ENCODE assay signal across 27 mouse cellular contexts in the genomic region with DNA sequence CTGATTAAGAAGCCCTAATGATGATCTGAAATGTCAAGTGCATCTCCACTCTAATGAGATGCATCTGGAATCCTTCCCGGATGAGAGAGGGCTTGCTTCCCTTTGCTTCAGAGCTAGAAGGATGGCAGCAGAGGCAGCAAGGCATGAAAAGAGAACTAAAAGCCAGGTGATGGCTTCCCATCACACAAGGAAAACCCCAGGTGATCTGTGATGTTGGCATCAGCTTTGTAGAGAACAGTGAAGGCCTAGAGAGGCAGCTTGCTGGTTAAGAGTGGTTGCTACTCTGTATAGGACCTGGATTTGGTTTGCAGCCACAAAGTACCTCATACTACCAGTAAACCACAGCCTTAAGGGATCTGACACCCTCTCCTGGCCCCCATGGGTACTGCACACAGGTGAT.
DNase-seq lines count a peak whose midpoint lies in the region; ATAC-seq and TF ChIP-seq lines count a peak whose summit lies in the region.
"Had no signal": no experiment of that assay in that cellular context is flagged by ENCODE, and none has a peak within 500 bp of the region (broad histone marks: within the 10 kb centered on the region; RNA-seq: fewer than 3 reads in every experiment).

No protein-coding gene starts in this region.

- TF ChIP-seq POLR2A in brain, embryonic 14.5 days (IDR thresholded peaks at IDR 0.05; ENCODE audit: borderline replicate concordance, extremely low read depth, insufficient read depth, insufficient read length, poor library complexity, severe bottlenecking) = no peak

- peak; percentile 30; the same call in 1 of the 2 replicates for TF ChIP-seq CTCF in hindbrain, postnatal 0 days (IDR thresholded peaks at IDR 0.05; ENCODE audit: low read depth)
- 0 out of 2 replicates have a peak, but pooled peaks have one; percentile 3 for TF ChIP-seq CTCF in lung, embryonic 14.5 days (IDR thresholded peaks at IDR 0.05; ENCODE audit: low read depth)
- peak; percentile 23; the same call in 1 of the 2 replicates for TF ChIP-seq CTCF in brain, embryonic 14.5 days (IDR thresholded peaks at IDR 0.05; ENCODE audit: borderline replicate concordance, extremely low read depth, insufficient read depth, insufficient read length)

- no peak for ATAC-seq in hindbrain, postnatal 0 days
- ATAC-seq in hindbrain, embryonic 16.5 days = no peak
- ATAC-seq in lung, embryonic 14.5 days (ENCODE audit: insufficient read depth) = no peak
- ATAC-seq: CD4-positive, CD25-positive, alpha-beta regulatory T cell, adult 4 months; forebrain, embryonic 16.5 days; intestine, embryonic 16.5 days had no signal

- no peaks in the 10 kb centered on the region for H3K4me1 ChIP-seq in hindbrain, postnatal 0 days (ENCODE audit: insufficient read depth, low read length)
- no peaks in the 10 kb centered on the region for H3K4me1 ChIP-seq in hindbrain, embryonic 16.5 days (ENCODE audit: control insufficient read depth, insufficient read depth, low read depth, low read length)
- H3K4me1 ChIP-seq in lung, embryonic 14.5 days (ENCODE audit: insufficient read depth) = no peaks in the 10 kb centered on the region
- H3K4me1 ChIP-seq: hindbrain, embryonic 10.5 days; hindbrain, embryonic 15.5 days; midbrain, embryonic 10.5 days; stomach, embryonic 15.5 days had no signal

- no peaks in the 10 kb centered on the region for H3K36me3 ChIP-seq in hindbrain, postnatal 0 days (ENCODE audit: insufficient read depth, low read length)
- H3K36me3 ChIP-seq in hindbrain, embryonic 16.5 days (ENCODE audit: control insufficient read depth, insufficient read depth, low read length) = no peaks in the 10 kb centered on the region
- no peaks in the 10 kb centered on the region for H3K36me3 ChIP-seq in lung, embryonic 14.5 days (ENCODE audit: insufficient read depth)
- H3K36me3 ChIP-seq: hindbrain, embryonic 10.5 days; hindbrain, embryonic 15.5 days; midbrain, embryonic 10.5 days; neural tube, embryonic 13.5 days; stomach, embryonic 15.5 days had no signal

- no peaks in the 10 kb centered on the region for H3K27me3 ChIP-seq in hindbrain, postnatal 0 days (ENCODE audit: insufficient read depth, low read length)
- H3K27me3 ChIP-seq in hindbrain, embryonic 16.5 days (replicated peaks; ENCODE audit: control insufficient read depth, insufficient read depth, low read length) = no peaks in the 10 kb centered on the region
- H3K27me3 ChIP-seq in lung, embryonic 14.5 days (ENCODE audit: insufficient read depth, low read length) = no peaks in the 10 kb centered on the region
- H3K27me3 ChIP-seq: hindbrain, embryonic 15.5 days; neural tube, embryonic 13.5 days; stomach, embryonic 15.5 days had no signal

- WGBS in hindbrain, postnatal 0 days = 58% methylated on average over 1 of the region's 1 CpGs
- WGBS in hindbrain, embryonic 16.5 days = 68% methylated on average over 1 of the region's 1 CpGs
- WGBS in lung, embryonic 14.5 days = 81% methylated on average over 1 of the region's 1 CpGs

- H3K9ac ChIP-seq in hindbrain, postnatal 0 days (replicated peaks; ENCODE audit: low read length) = no peak overlapping the region
- H3K9ac ChIP-seq in hindbrain, embryonic 16.5 days (ENCODE audit: low read depth, low read length) = no peak overlapping the region
- no peak overlapping the region for H3K9ac ChIP-seq in lung, embryonic 14.5 days
- H3K9ac ChIP-seq: hindbrain, embryonic 15.5 days; liver, embryonic 14.5 days; neural tube, embryonic 13.5 days; stomach, embryonic 15.5 days had no signal

- H3K27ac ChIP-seq in hindbrain, postnatal 0 days = no peak overlapping the region
- no peak overlapping the region for H3K27ac ChIP-seq in hindbrain, embryonic 16.5 days (ENCODE audit: low read depth, low read length)
- H3K27ac ChIP-seq in lung, embryonic 14.5 days (ENCODE audit: low read depth) = no peak overlapping the region
- H3K27ac ChIP-seq: gastrocnemius, adult 2 months; hindbrain, embryonic 10.5 days; hindbrain, embryonic 15.5 days; liver, embryonic 14.5 days; midbrain, embryonic 10.5 days; neural tube, embryonic 13.5 days; stomach, embryonic 15.5 days had no signal

- H3K4me2 ChIP-seq in hindbrain, postnatal 0 days (ENCODE audit: low read depth, low read length) = no peak overlapping the region
- no peak overlapping the region for H3K4me2 ChIP-seq in hindbrain, embryonic 16.5 days (ENCODE audit: low read length)
- H3K4me2 ChIP-seq in lung, embryonic 14.5 days = no peak overlapping the region
- H3K4me2 ChIP-seq: hindbrain, embryonic 15.5 days; neural tube, embryonic 13.5 days; stomach, embryonic 15.5 days had no signal

- peak; percentile 27 for DNase-seq in hindbrain, postnatal 0 days (ENCODE audit: low spot score)
- DNase-seq in lung, embryonic 14.5 days = no peak
- DNase-seq in lung, postnatal 25 days (ENCODE audit: low spot score) = no peak
- DNase-seq in Muller cell, postnatal 12 days (ENCODE audit: inconsistent ontology term) = peak; percentile 18
- peak; percentile 41 for DNase-seq in brain, embryonic 14.5 days (ENCODE audit: low read depth)
- DNase-seq in adrenal gland, postnatal 25 days = no peak
- DNase-seq: adrenal gland, postnatal 36 days; cerebellum, adult 9-10 months; gastrocnemius, adult 2 months; heart, postnatal 14 days; kidney, postnatal 25 days; liver; lung, adult 2 months; lung, postnatal 14 days; right cerebral cortex, postnatal 25 days; thymus, postnatal 25 days had no signal

- no peak overlapping the region for H3K4me3 ChIP-seq in hindbrain, postnatal 0 days (ENCODE audit: low read length)
- H3K4me3 ChIP-seq in hindbrain, embryonic 16.5 days (ENCODE audit: low read length) = no peak overlapping the region
- H3K4me3 ChIP-seq in lung, embryonic 14.5 days (ENCODE audit: low read depth, low read length) = no peak overlapping the region
- H3K4me3 ChIP-seq: erythroblast, embryonic 14.5 days; gastrocnemius, adult 2 months; hindbrain, embryonic 10.5 days; hindbrain, embryonic 15.5 days; midbrain, embryonic 10.5 days; neural tube, embryonic 13.5 days; stomach, embryonic 15.5 days had no signal

- H3K9me3 ChIP-seq in hindbrain, postnatal 0 days (ENCODE audit: low read length) = no peaks in the 10 kb centered on the region
- no peaks in the 10 kb centered on the region for H3K9me3 ChIP-seq in hindbrain, embryonic 16.5 days (ENCODE audit: control insufficient read depth, low read length)
- no peaks in the 10 kb centered on the region for H3K9me3 ChIP-seq in lung, embryonic 14.5 days (ENCODE audit: low read depth, low read length)
- H3K9me3 ChIP-seq: hindbrain, embryonic 10.5 days; hindbrain, embryonic 15.5 days; midbrain, embryonic 10.5 days; neural tube, embryonic 13.5 days; stomach, embryonic 15.5 days had no signal

Comparison
In these comparisons a context has a peak if more than half of its experiments do, and no peak if none do; other contexts are left out.
1. DNase-seq: peak in hindbrain, postnatal 0 days (single experiment), Muller cell, postnatal 12 days (single experiment) and brain, embryonic 14.5 days (single experiment); none in lung, embryonic 14.5 days (single experiment), lung, postnatal 25 days (single experiment) and adrenal gland, postnatal 25 days (single experiment).
2. Peak in every context shown above with its lines, with median percentiles within 50 percentile points of each other: CTCF ChIP-seq.